Mouse (Mus musculus) intestine, embryonic 15.5 days (tissue): Measurements from ENCODE around the gene Mrgpre. TPM values are rescaled to one million over a fixed set of nuclear protein-coding genes. Genes with fewer than 3 reads are reported as not detected.
A peak's percentile ranks its signal among the peaks of the same experiment; 100 is the strongest.

Source experiments
- ATAC-seq: fragments of 200-750 bp; cut with Nextera tagmentation; 2 replicates; pipeline ENCODE4 v1.8.0; 2017; ENCODE audit warnings: moderate TSS enrichment, moderate library complexity
- H3K27ac ChIP-seq: fragments of 300-500 bp; sonication (generic); 2 replicates; pipeline ENCODE4 v1.5.1; 2015; ENCODE audit warnings: mild to moderate bottlenecking, inconsistent platforms
- H3K27me3 ChIP-seq: fragments of 300-500 bp; sonication (generic); replicated peaks from 2 replicates; pipeline ENCODE4 v1.6.1; 2015; ENCODE audit warnings: inconsistent platforms
- H3K36me3 ChIP-seq: fragments of 300-500 bp; sonication (generic); 2 replicates; pipeline ENCODE4 v1.6.1; 2015; ENCODE audit warnings: inconsistent platforms
- H3K4me1 ChIP-seq: fragments of 300-500 bp; sonication (generic); replicated peaks from 2 replicates; pipeline ENCODE4 v1.6.1; 2015; ENCODE audit warnings: inconsistent platforms
- H3K4me2 ChIP-seq: fragments of 300-500 bp; sonication (generic); replicated peaks from 2 replicates; pipeline ENCODE4 v1.6.1; 2015; ENCODE audit warnings: mild to moderate bottlenecking, inconsistent platforms
- H3K4me3 ChIP-seq: fragments of 300-500 bp; sonication (generic); replicated peaks from 2 replicates; pipeline ENCODE4 v1.5.1; 2015; ENCODE audit warnings: inconsistent platforms
- H3K9ac ChIP-seq: fragments of 300-500 bp; sonication (generic); 2 replicates; pipeline ENCODE4 v1.6.1; 2015; ENCODE audit warnings: inconsistent platforms
- H3K9me3 ChIP-seq: fragments of 300-500 bp; sonication (generic); 2 replicates; pipeline ENCODE4 v1.6.1; 2016; ENCODE audit warnings: inconsistent platforms
- WGBS: fragments of 180-500 bp; shearing (Covaris S2); methylation state at CpG from one replicate; pipeline ENCODE4 v1.1.7; 2015; 5-methylcytosine and 5-hydroxymethylcytosine counted together
- polyA plus RNA-seq: library from polyadenylated mRNA; unstranded; fragments of >200 nt; fragmentation: Nextera tagmentation; extraction: Ambion mirVana; gene quantifications from 2 replicates; pipeline ENCODE4 v1.2.1, GENCODE M21; 2015

The Mrgpre gene
- polyA plus RNA-seq, 1 experiment from 2014 or later, result 1.3 TPM

DNA sequence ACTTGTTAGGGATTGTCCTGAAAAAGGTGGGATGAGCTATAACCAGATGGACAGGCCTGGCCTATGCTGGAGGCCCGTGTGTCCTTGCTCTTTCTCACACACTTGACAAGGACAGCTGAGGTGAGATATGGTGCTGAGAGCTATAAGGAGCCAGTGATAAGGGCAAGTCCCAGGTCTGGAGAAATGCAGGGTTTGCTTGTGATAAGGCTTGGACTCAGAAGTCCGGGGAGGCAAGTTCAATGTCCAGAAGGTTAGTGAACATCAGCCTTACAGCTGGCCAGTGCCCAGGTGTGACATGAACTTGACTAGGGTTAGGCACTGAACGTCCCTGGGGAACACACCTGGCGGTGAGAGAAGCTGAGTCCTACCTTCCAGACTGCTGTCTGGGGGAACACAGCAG is 32.2 kb downstream of the Mrgpre start:
- Histone ChIP-seq H3K4me1 (peaks cover 14% of the 10 kb centered on the region), H3K27ac (no peak overlapping the region), H3K36me3 (no peaks in the 10 kb centered on the region), H3K4me2 (no peak overlapping the region), H3K9ac (no peak overlapping the region), H3K9me3 (no peaks in the 10 kb centered on the region), H3K4me3 (no peak overlapping the region), H3K27me3 (0 out of 2 replicates have a peak, but pooled peaks cover 11% of the 10 kb centered on the region)
- WGBS, result 59% methylated on average over 4 of the region's 4 CpGs
- no peak; the same call in 1 of the 2 replicates for ATAC-seq

DNA sequence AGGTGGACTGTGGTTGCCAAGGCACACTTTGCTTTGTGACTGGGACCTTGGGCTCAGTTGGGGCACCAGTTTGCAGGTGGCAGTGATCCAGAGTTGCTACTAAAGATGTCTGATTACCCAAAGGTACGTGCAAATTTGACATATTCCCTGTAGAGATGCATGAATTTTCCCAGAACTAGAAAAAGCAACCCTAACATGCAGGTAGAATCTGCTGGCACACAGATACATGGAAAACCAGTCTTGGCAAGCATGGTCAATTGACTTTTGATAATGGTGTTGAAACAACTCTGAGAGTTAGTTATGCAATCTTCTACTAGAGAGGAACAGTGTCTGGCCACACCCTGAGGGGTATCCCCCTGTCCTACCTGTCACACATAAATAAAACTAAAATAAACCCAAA is 32.9 kb downstream of the Mrgpre start:
- H3K4me2 ChIP-seq, result no peak overlapping the region
- peaks cover 8% of the 10 kb centered on the region; the same call in 1 of the 2 replicates for H3K4me1 ChIP-seq
- 0 out of 2 replicates have a peak, but pooled peaks cover 10% of the 10 kb centered on the region for H3K27me3 ChIP-seq
- no peak overlapping the region for H3K27ac ChIP-seq
- no peaks in the 10 kb centered on the region for H3K9me3 ChIP-seq
- H3K4me3 ChIP-seq, result no peak overlapping the region
- no peaks in the 10 kb centered on the region for H3K36me3 ChIP-seq
- 84% methylated on average over 1 of the region's 1 CpGs for WGBS
- no peak overlapping the region for H3K9ac ChIP-seq
- no peak for ATAC-seq

GRCm38 (mm10) chr7:143749045-143749444 is 35.3 kb downstream of the Mrgpre start:
- Histone ChIP-seq H3K27me3 (no peaks in the 10 kb centered on the region), H3K9me3 (no peaks in the 10 kb centered on the region), H3K36me3 (no peaks in the 10 kb centered on the region), H3K27ac (no peak overlapping the region), H3K4me3 (no peak overlapping the region), H3K4me1 (0 out of 2 replicates have a peak, but pooled peaks cover 5% of the 10 kb centered on the region), H3K9ac (no peak overlapping the region), H3K4me2 (no peak overlapping the region)
- 70% methylated on average over 3 of the region's 3 CpGs for WGBS
- ATAC-seq, result no peak

- WGBS, result 3% methylated on average over 16 of the region's 16 CpGs
- Histone ChIP-seq H3K4me2 (peak overlapping the region; percentile 57), H3K27ac (no peak overlapping the region), H3K36me3 (no peaks in the 10 kb centered on the region), H3K9me3 (no peaks in the 10 kb centered on the region), H3K9ac (peak overlapping the region; percentile 45), H3K4me3 (peak overlapping the region; percentile 15; the same call in 1 of the 2 replicates), H3K27me3 (no peaks in the 10 kb centered on the region), H3K4me1 (0 out of 2 replicates have a peak, but pooled peaks cover 5% of the 10 kb centered on the region)
- peak; percentile 85 for ATAC-seq
Observed at GRCm38 (mm10) chr7:143748041-143748868, 36.0 kb downstream of the Mrgpre start.

- ATAC-seq, result peak; percentile 41
Observed at GRCm38 (mm10) chr7:143740653-143741052, 43.6 kb downstream of the Mrgpre start.

DNA sequence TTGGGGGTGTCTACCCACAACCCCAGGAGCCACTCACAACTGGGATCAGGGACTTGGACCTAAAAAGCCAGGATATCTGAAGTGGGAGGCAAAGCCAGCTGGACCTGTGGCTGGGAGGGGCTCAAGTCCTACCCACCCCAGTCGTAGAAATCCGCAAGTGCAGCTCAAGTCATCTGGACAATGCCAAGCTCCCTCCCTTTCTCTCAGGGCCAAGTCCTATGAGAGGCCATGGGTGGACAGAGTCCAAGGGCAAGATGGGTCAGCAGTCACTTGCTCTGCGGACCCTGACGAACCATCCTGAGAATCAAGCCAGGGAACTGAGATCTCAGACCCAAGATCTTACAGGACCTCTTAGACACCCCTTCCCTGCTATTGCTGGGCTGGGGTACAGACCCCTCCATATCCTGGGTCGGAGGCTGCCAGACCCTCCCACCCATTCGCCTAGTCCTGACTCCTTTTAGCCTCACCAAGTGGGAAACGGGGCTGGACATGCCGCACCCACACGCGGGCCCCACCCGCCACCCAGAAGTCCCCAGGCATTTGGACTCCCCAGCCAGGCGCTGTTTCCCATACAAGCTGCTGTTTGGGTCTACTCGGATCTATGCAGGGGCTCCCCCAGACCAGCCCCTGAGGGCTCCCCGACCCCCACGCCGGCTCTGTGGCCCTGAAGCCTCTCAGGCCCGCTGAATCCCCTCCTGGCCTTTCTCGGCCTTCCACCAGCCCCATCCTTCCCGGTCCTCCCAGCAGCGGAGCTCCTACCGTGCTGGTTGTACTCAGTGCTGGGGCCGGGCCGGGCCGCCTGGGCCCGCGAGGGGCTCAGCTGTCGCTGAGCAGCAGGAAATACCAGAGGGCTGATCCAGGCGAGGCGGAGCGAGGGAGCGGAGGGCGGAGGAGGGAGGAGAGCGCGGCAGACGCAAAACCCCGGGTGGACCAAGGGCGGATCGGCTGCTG is 44.5 kb downstream of the Mrgpre start:
- Histone ChIP-seq H3K9ac (peak overlapping the region; percentile 86), H3K27me3 (no peaks in the 10 kb centered on the region), H3K4me2 (peak overlapping the region; percentile 93), H3K9me3 (no peaks in the 10 kb centered on the region), H3K36me3 (no peaks in the 10 kb centered on the region), H3K27ac (peak overlapping the region; percentile 87), H3K4me1 (peaks cover 31% of the 10 kb centered on the region), H3K4me3 (peak overlapping the region; percentile 71)
- WGBS, result 2% methylated on average over 38 of the region's 38 CpGs
- ATAC-seq, result peak; percentile 93

More at GRCm38 (mm10) chr7:143740653-143741052, 43.6 kb downstream of the Mrgpre start:
- H3K4me2 ChIP-seq, result peak overlapping the region; percentile 93
- H3K9me3 ChIP-seq, result no peaks in the 10 kb centered on the region
- H3K36me3 ChIP-seq, result no peaks in the 10 kb centered on the region
- peak overlapping the region; percentile 87; the same call in 1 of the 2 replicates for H3K27ac ChIP-seq
- 11% methylated on average over 2 of the region's 2 CpGs for WGBS
- H3K4me3 ChIP-seq, result peak overlapping the region; percentile 71
- peak overlapping the region; percentile 86 for H3K9ac ChIP-seq
- no peaks in the 10 kb centered on the region for H3K27me3 ChIP-seq
- peaks cover 31% of the 10 kb centered on the region for H3K4me1 ChIP-seq

GRCm38 (mm10) chr7:143738601-143739006 is 45.7 kb downstream of the Mrgpre start:
- ATAC-seq, result 0 out of 2 replicates have a peak, but pooled peaks have one; percentile 31
- Histone ChIP-seq H3K4me2 (peak overlapping the region; percentile 93), H3K4me3 (peak overlapping the region; percentile 71), H3K9me3 (no peaks in the 10 kb centered on the region), H3K36me3 (no peaks in the 10 kb centered on the region), H3K27me3 (no peaks in the 10 kb centered on the region), H3K9ac (peak overlapping the region; percentile 27; the same call in 1 of the 2 replicates), H3K4me1 (peaks cover 31% of the 10 kb centered on the region), H3K27ac (peak overlapping the region; percentile 87; the same call in 1 of the 2 replicates)
- WGBS, result 34% methylated on average over 5 of the region's 5 CpGs

DNA sequence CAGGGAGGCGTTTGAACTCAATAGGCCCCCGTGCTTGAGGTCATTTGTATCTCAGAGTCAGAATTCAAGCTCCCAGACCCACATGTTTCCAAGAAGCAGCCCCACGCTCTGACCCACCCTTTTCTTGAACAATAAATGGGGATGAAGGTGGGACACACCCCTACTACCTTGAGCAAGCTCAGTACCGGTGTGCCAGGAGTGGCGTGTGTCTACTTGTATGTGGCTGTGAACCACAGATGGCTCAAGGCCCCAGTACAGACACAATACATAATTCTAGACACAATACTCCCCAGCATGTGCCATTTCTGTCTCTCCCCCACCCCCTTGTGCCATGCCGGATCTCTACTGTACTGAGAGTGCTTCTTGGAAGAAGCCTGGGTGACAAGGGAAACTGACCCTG is 46.1 kb downstream of the Mrgpre start:
- peak overlapping the region; percentile 71 for H3K4me3 ChIP-seq
- WGBS, result 53% methylated on average over 6 of the region's 6 CpGs
- H3K4me1 ChIP-seq, result peaks cover 31% of the 10 kb centered on the region
- H3K9ac ChIP-seq, result peak overlapping the region; percentile 27; the same call in 1 of the 2 replicates
- H3K4me2 ChIP-seq, result peak overlapping the region; percentile 93
- H3K9me3 ChIP-seq, result no peaks in the 10 kb centered on the region
- H3K36me3 ChIP-seq, result no peaks in the 10 kb centered on the region
- H3K27ac ChIP-seq, result peak overlapping the region; percentile 87; the same call in 1 of the 2 replicates
- no peak for ATAC-seq
- H3K27me3 ChIP-seq, result no peaks in the 10 kb centered on the region

DNA sequence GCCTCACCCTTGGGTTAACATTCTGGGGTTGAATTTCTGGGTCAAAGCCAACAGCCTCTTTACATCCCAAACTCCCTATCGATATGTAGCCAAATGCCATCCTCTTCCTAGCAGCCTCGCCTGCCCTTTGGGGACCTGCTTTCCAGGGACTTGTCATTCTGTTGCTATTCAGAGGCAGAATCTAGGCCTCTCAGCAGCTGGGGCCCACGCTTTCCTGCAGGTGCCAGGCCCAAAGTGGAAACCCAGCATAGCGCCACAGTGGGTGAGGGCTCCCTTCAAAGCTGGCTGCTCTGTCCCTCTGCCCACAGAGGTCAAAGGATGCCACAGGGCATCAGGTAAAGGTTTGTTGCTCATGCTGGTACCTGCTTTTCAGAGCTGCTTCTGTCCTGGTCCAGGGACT is 50.6 kb downstream of the Mrgpre start:
- H3K36me3 ChIP-seq, result no peaks in the 10 kb centered on the region
- no peak overlapping the region for H3K9ac ChIP-seq
- no peak overlapping the region for H3K4me2 ChIP-seq
- H3K4me3 ChIP-seq, result no peak overlapping the region
- no peak overlapping the region for H3K27ac ChIP-seq
- no peak for ATAC-seq
- no peaks in the 10 kb centered on the region for H3K9me3 ChIP-seq
- 92% methylated on average over 4 of the region's 4 CpGs for WGBS
- H3K27me3 ChIP-seq, result no peaks in the 10 kb centered on the region
- peaks cover 16% of the 10 kb centered on the region for H3K4me1 ChIP-seq

DNA sequence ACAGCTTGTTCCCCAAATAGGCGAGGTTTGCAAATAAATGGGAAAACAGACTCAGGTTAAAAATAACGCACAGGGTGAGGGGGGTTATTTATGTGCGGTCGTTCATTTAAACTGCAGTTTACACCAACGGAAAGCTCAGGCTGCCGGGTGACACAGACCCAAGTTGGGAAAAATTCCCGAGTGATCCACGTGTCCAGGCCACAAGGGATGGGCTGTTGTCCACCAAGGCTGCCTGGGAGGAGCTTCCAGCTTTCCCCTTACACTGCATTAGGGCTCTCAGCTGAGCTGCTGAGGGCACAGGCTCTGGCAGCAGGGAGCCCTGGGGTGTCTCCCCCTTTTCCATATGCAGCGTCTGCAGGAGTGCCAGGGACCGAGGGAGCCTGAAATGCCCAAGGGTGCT is 54.4 kb downstream of the Mrgpre start:
- no peak for ATAC-seq
- no peak overlapping the region for H3K4me2 ChIP-seq
- no peak overlapping the region for H3K4me3 ChIP-seq
- no peak overlapping the region for H3K9ac ChIP-seq
- 67% methylated on average over 10 of the region's 10 CpGs for WGBS
- H3K4me1 ChIP-seq, result peaks cover 6% of the 10 kb centered on the region; the same call in 1 of the 2 replicates
- no peak overlapping the region for H3K27ac ChIP-seq
- no peaks in the 10 kb centered on the region for H3K36me3 ChIP-seq
- H3K27me3 ChIP-seq, result no peaks in the 10 kb centered on the region
- no peaks in the 10 kb centered on the region for H3K9me3 ChIP-seq
